Mouse (Mus musculus): Measurements from ENCODE around the gene Znrf4. TPM values are rescaled to one million over a fixed set of nuclear protein-coding genes. Genes with fewer than 3 reads are reported as not detected.

Gene Znrf4
- total RNA-seq, 2 experiments from 2014 or later, result not detected

GRCm38 (mm10) chr17:56493841-56494240, 18.4 kb downstream of the Znrf4 start:
- no peak for ATAC-seq (replicated peaks; ENCODE audit: poor library complexity)

- ATAC-seq (replicated peaks; ENCODE audit: poor library complexity), result no peak
These were observed 21.6 kb downstream of the Znrf4 start for GRCm38 (mm10) chr17:56490438-56491152.

- no peak for ATAC-seq (replicated peaks; ENCODE audit: poor library complexity)
These were observed 24.2 kb downstream of the Znrf4 start for GRCm38 (mm10) chr17:56488028-56488427.

GRCm38 (mm10) chr17:56487441-56487888, 24.8 kb downstream of the Znrf4 start:
- ATAC-seq (replicated peaks; ENCODE audit: poor library complexity), result peak; percentile 86

GRCm38 (mm10) chr17:56485926-56486325, 26.3 kb downstream of the Znrf4 start:
- no peak for ATAC-seq (replicated peaks; ENCODE audit: poor library complexity)

GRCm38 (mm10) chr17:56485118-56485517, 27.1 kb downstream of the Znrf4 start:
- ATAC-seq (replicated peaks; ENCODE audit: poor library complexity), result no peak

- ATAC-seq (replicated peaks; ENCODE audit: poor library complexity), result 0 out of 2 replicates have a peak, but pooled peaks have one; percentile 23
These were observed 29.6 kb downstream of the Znrf4 start for GRCm38 (mm10) chr17:56482671-56483070.

GRCm38 (mm10) chr17:56479358-56479757, 32.9 kb downstream of the Znrf4 start:
- peak; percentile 73 for ATAC-seq (replicated peaks; ENCODE audit: poor library complexity)

GRCm38 (mm10) chr17:56478191-56478611, 34.0 kb downstream of the Znrf4 start:
- ATAC-seq (replicated peaks; ENCODE audit: poor library complexity), result peak; percentile 21

- no peak for ATAC-seq (replicated peaks; ENCODE audit: poor library complexity)
These were observed 34.9 kb downstream of the Znrf4 start for GRCm38 (mm10) chr17:56477191-56477818.

GRCm38 (mm10) chr17:56476402-56476752, 35.9 kb downstream of the Znrf4 start, which contains the start of gene Ptprs:
TSS of gene Ptprs (minus strand) at chr17:56476483.
- ATAC-seq (replicated peaks; ENCODE audit: poor library complexity), result peak; percentile 32

- no peak for ATAC-seq (replicated peaks; ENCODE audit: poor library complexity)
These were observed 36.4 kb downstream of the Znrf4 start for GRCm38 (mm10) chr17:56475584-56476401.

- no peak for ATAC-seq (replicated peaks; ENCODE audit: poor library complexity)
These were observed 37.2 kb downstream of the Znrf4 start for GRCm38 (mm10) chr17:56474831-56475581.

GRCm38 (mm10) chr17:56474311-56474830, 37.9 kb downstream of the Znrf4 start:
- ATAC-seq (replicated peaks; ENCODE audit: poor library complexity), result no peak

GRCm38 (mm10) chr17:56473611-56473905, 38.7 kb downstream of the Znrf4 start:
- ATAC-seq (replicated peaks; ENCODE audit: poor library complexity), result no peak

GRCm38 (mm10) chr17:56472733-56473610, 39.3 kb downstream of the Znrf4 start:
- peak; percentile 49 for ATAC-seq (replicated peaks; ENCODE audit: poor library complexity)

- ATAC-seq (replicated peaks; ENCODE audit: poor library complexity), result no peak
These were observed 40.1 kb downstream of the Znrf4 start for GRCm38 (mm10) chr17:56472121-56472520.

- ATAC-seq (replicated peaks; ENCODE audit: poor library complexity), result no peak
These were observed 41.1 kb downstream of the Znrf4 start for GRCm38 (mm10) chr17:56471136-56471535.

GRCm38 (mm10) chr17:56470571-56470970, 41.7 kb downstream of the Znrf4 start:
- ATAC-seq (replicated peaks; ENCODE audit: poor library complexity), result no peak

- no peak for ATAC-seq (replicated peaks; ENCODE audit: poor library complexity)
These were observed 42.2 kb downstream of the Znrf4 start for GRCm38 (mm10) chr17:56470001-56470436.
